Mouse (Mus musculus): ENCODE results near the gene Gigyf1. TPM values are rescaled to one million over a fixed set of nuclear protein-coding genes. Genes with fewer than 3 reads are reported as not detected.

Gene Gigyf1
- total RNA-seq, 2 experiments from 2014 or later: 31.2 to 32.5 TPM

DNA sequence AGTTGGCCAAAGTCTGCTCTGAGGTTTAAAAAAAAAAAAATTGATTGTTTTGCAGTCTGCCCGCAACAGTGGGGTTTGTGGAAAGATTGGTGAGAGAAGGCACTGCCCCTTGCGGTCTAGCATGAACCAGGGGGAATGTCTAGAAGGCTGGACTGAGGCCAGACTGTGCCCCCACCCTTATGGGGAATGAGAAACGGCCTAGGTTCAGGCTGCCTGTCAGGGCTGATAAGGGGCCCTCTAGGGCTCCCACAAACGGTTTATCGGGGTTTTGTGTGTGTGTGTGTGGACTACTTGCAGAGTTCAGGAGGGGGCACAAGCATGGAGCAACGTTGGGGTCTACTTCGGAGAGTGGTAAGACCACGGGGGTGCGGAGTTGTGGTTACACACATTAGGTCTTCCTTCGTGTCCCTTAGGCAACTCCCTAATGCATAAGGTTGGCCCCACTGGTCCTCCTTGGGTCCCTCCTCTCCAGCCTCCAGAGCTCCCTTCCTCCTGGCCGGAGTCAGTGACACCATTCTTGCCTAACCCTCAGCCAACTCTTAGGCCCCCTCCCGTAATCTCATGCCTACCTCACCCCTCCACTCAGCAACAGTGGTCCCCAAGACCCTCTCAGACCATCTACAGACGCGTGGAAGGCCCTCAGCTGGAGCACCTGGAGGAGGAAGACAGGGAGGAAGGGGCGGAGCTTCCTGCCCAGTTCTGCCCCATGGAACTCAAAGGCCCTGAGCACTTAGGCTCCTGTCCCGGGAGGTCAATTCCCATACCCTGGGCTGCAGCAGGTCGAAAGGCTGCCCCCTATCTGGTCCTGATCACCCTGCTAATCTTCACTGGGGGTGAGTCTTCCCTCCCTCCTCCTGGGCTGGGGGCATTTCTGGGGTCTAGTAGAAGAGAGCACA is 52.6 kb downstream of the Gigyf1 start:
- DNase-seq: no peak

DNA sequence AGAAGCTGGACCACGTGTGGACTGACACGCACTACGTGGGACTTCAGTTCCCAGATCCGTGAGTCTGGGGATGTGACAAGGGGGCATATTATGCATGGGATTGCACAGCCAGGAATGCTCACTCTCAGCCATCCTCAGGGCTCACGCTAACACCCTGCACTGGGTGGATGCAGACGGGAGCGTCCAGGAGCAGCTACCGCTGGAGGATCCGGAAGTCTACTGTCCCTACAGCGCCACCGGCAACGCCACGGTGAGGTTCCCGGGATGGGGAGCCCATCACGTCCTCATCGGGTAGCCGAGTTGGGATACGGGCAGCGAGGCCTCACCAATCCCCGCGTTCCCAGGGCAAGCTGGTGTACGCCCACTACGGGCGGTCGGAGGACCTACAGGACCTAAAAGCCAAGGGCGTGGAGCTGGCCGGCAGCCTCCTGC is 56.1 kb downstream of the Gigyf1 start:
- peak; percentile 47 to 56 for DNase-seq

Small RNAs within 50 kb of the gene (microRNA-seq; reads per million reads assigned to microRNA genes)
- 0.76 to 0.81 reads per million in 2 experiments for gene Mir6418

Other genes with a start within 250 kb of the Gigyf1 start
- gene Ache, start 231.0 kb upstream of the Gigyf1 start, total RNA-seq (2021): 1 to 10 TPM; 1.8 to 2.6 TPM
- gene Ufsp1, start 223.9 kb upstream of the Gigyf1 start, total RNA-seq (2021): 10 to 100 TPM in 1 of 2 experiments, 1 to 10 TPM in 1; 8.1 to 10.7 TPM
- gene Srrt, start 210.9 kb upstream of the Gigyf1 start, total RNA-seq (2021): 10 to 100 TPM; 44.4 to 55.6 TPM
- 10 to 100 TPM; 12.0 to 13.3 TPM for gene Trip6, start 204.1 kb upstream of the Gigyf1 start, total RNA-seq (2021)
- gene Slc12a9, start 185.0 kb upstream of the Gigyf1 start, total RNA-seq (2021): 1 to 10 TPM; 1.5 to 1.8 TPM
- gene Ephb4, start 168.4 kb upstream of the Gigyf1 start, total RNA-seq (2021): 10 to 100 TPM; 37.1 to 38.8 TPM
- gene Zan, start 41.5 kb upstream of the Gigyf1 start, total RNA-seq (2021): not detected
- gene Pop7, start 16.0 kb upstream of the Gigyf1 start, total RNA-seq (2021): 10 to 100 TPM; 13.9 to 15.0 TPM
- not detected for gene Epo, start 14.7 kb downstream of the Gigyf1 start, total RNA-seq (2021)
- gene Gnb2, start 15.0 kb downstream of the Gigyf1 start, total RNA-seq (2021): 100 to 1,000 TPM; 233 to 247 TPM
- not detected for gene Actl6b, start 35.0 kb downstream of the Gigyf1 start, total RNA-seq (2021)
- gene Tfr2, start 51.3 kb downstream of the Gigyf1 start, total RNA-seq (2021): not detected
- gene Mospd3, start 82.5 kb downstream of the Gigyf1 start, total RNA-seq (2021): 10 to 100 TPM in 1 of 2 experiments, 1 to 10 TPM in 1; 9.1 to 14.1 TPM
- 10 to 100 TPM; 43.9 to 47.5 TPM for gene Pcolce, start 95.2 kb downstream of the Gigyf1 start, total RNA-seq (2021)
- under 1 TPM; 0.32 to 0.44 TPM for gene Fbxo24, start 110.5 kb downstream of the Gigyf1 start, total RNA-seq (2021)
- gene Lrch4, start 110.6 kb downstream of the Gigyf1 start, total RNA-seq (2021): 10 to 100 TPM; 17.5 to 19.1 TPM
- gene Gm20605, start 110.6 kb downstream of the Gigyf1 start, total RNA-seq (2021): 1 to 10 TPM; 2.9 to 4.2 TPM
- gene Sap25, start 122.8 kb downstream of the Gigyf1 start, total RNA-seq (2021): 1 to 10 TPM; 2.2 to 2.6 TPM
- 1 to 10 TPM in 1 of 2 experiments, under 1 TPM in 1; 0.87 to 1.5 TPM for gene Irs3, start 127.2 kb downstream of the Gigyf1 start, total RNA-seq (2021)
- gene Agfg2, start 166.2 kb downstream of the Gigyf1 start, total RNA-seq (2021): 10 to 100 TPM; 16.9 to 23.0 TPM
- gene Nyap1, start 223.1 kb downstream of the Gigyf1 start, total RNA-seq (2021): 1 to 10 TPM in 1 of 2 experiments, under 1 TPM in 1; 0.79 to 1.1 TPM
- gene Tsc22d4, start 227.2 kb downstream of the Gigyf1 start, total RNA-seq (2021): 100 to 1,000 TPM; 240 to 253 TPM

Measured in heart, adult 18-20 months (tissue).